Mouse (Mus musculus): ENCODE results near the gene Rack1.

GRCm38 (mm10) chr11:48838879-48839680, 38.9 kb downstream of the Rack1 start:
- no peak for TF ChIP-seq POLR2A (IDR thresholded peaks at IDR 0.05; ENCODE audit: insufficient read depth, low read depth, low read length)
- TF ChIP-seq CTCF (IDR thresholded peaks at IDR 0.05; ENCODE audit: insufficient read depth, low read depth, low read length): no peak
